Mouse (Mus musculus): ENCODE measurements around the gene Hrk.

- TF ChIP-seq CTCF (IDR thresholded peaks at IDR 0.05; ENCODE audit: low read depth): peak; percentile 23; the same call in 1 of the 2 replicates
- no peak for TF ChIP-seq EP300 (IDR thresholded peaks at IDR 0.05; ENCODE audit: low read depth)
These were observed 1.0 kb downstream of the Hrk start for GRCm38 (mm10) chr5:118165462-118165861.
